Mouse (Mus musculus): ENCODE measurements at regions not wholly inside any gene's neighbourhood (a gene's known extent, or its start where the extent isn't known, plus 50 kb on each side); places are given as distances from the start of the nearest gene placed in this dataset.

GRCm38 (mm10) chr19:25906721-25907120 lies 234.5 kb downstream of the Dmrt2 start:
- DNase-seq (ENCODE audit: low read depth, low spot score), result no peak

GRCm38 (mm10) chr19:25922052-25922451 lies 249.8 kb downstream of the Dmrt2 start:
- Histone ChIP-seq H3K9ac (ENCODE audit: control insufficient read depth, low read depth, low read length, poor library complexity, severe bottlenecking) (no peak overlapping the region), H3K9me3 (replicated peaks; ENCODE audit: insufficient read depth, low read length) (no peaks in the 10 kb centered on the region), H3K79me2 (ENCODE audit: control insufficient read depth, insufficient read depth, low read length, poor library complexity) (no peaks in the 10 kb centered on the region), H3K27ac (ENCODE audit: control insufficient read depth, low read depth, low read length) (no peak overlapping the region), H3K4me1 (ENCODE audit: control insufficient read depth in 1 of 2, insufficient read depth in 2 of 2, low read length in 2 of 2) (no peaks in the 10 kb centered on the region), H3K36me3 (ENCODE audit: control insufficient read depth in 1 of 2, insufficient read depth in 2 of 2, low read length in 2 of 2) (no peaks in the 10 kb centered on the region), H3K4me3 (ENCODE audit: control insufficient read depth in 1 of 2, insufficient read depth in 1 of 2, low read depth in 2 of 2, low read length in 2 of 2) (no peak overlapping the region), H3K27me3 (ENCODE audit: control insufficient read depth in 1 of 2, insufficient read depth in 2 of 2, low read length in 2 of 2) (no peaks in the 10 kb centered on the region)
- no peak for DNase-seq (ENCODE audit: low read depth, low spot score)
- no peak for TF ChIP-seq NELFE (IDR thresholded peaks at IDR 0.05; ENCODE audit: low read depth, low read length)
- TF ChIP-seq MAX (IDR thresholded peaks at IDR 0.05; ENCODE audit: low read length), result no peak
- TF ChIP-seq ELF1 (IDR thresholded peaks at IDR 0.05; ENCODE audit: low read depth, low read length), result no peak
- no peak for TF ChIP-seq MYC (IDR thresholded peaks at IDR 0.05; ENCODE audit: low read depth, low read length)
- TF ChIP-seq MAZ (IDR thresholded peaks at IDR 0.05; ENCODE audit: low read depth, low read length), result no peak
- TF ChIP-seq EP300 (IDR thresholded peaks at IDR 0.05; ENCODE audit: low read depth in 1 of 2, low read length in 2 of 2), result no peak
- TF ChIP-seq POLR2AphosphoS2 (IDR thresholded peaks at IDR 0.05; ENCODE audit: low read length), result no peak
- no peak for TF ChIP-seq MAFK (IDR thresholded peaks at IDR 0.05; ENCODE audit: borderline replicate concordance, low read depth, low read length)
- no peak for TF ChIP-seq MXI1 (IDR thresholded peaks at IDR 0.05; ENCODE audit: low read depth, low read length)
- no peak for TF ChIP-seq MYB (IDR thresholded peaks at IDR 0.05; ENCODE audit: low read depth, low read length)
- no peak for TF ChIP-seq BHLHE40 (IDR thresholded peaks at IDR 0.05; ENCODE audit: borderline replicate concordance, low read depth, low read length)

More at GRCm38 (mm10) chr19:25906721-25907120, 234.5 kb downstream of the Dmrt2 start:
- H3K4me3 ChIP-seq (ENCODE audit: control insufficient read depth in 1 of 2, insufficient read depth in 1 of 2, low read depth in 2 of 2, low read length in 2 of 2), result no peak overlapping the region
- no peaks in the 10 kb centered on the region for H3K79me2 ChIP-seq (ENCODE audit: control insufficient read depth, insufficient read depth, low read length, poor library complexity)
- H3K36me3 ChIP-seq (ENCODE audit: control insufficient read depth in 1 of 2, insufficient read depth in 2 of 2, low read length in 2 of 2), result no peaks in the 10 kb centered on the region
- H3K27ac ChIP-seq (ENCODE audit: control insufficient read depth, low read depth, low read length), result no peak overlapping the region
- TF ChIP-seq TAL1 (IDR thresholded peaks at IDR 0.05; ENCODE audit: low read length) (no peak), NRF1 (IDR thresholded peaks at IDR 0.05; ENCODE audit: insufficient read depth, low read depth, low read length, poor library complexity, severe bottlenecking) (no peak), POLR2AphosphoS5 (IDR thresholded peaks at IDR 0.05; ENCODE audit: borderline replicate concordance, low read depth, low read length) (no peak)
- no peaks in the 10 kb centered on the region for H3K9me3 ChIP-seq (replicated peaks; ENCODE audit: insufficient read depth, low read length)
- H3K4me1 ChIP-seq (ENCODE audit: control insufficient read depth in 1 of 2, insufficient read depth in 2 of 2, low read length in 2 of 2), result no peaks in the 10 kb centered on the region
- H3K27me3 ChIP-seq (ENCODE audit: control insufficient read depth in 1 of 2, insufficient read depth in 2 of 2, low read length in 2 of 2), result no peaks in the 10 kb centered on the region
- no peak overlapping the region for H3K9ac ChIP-seq (ENCODE audit: control insufficient read depth, low read depth, low read length, poor library complexity, severe bottlenecking)

DNA sequence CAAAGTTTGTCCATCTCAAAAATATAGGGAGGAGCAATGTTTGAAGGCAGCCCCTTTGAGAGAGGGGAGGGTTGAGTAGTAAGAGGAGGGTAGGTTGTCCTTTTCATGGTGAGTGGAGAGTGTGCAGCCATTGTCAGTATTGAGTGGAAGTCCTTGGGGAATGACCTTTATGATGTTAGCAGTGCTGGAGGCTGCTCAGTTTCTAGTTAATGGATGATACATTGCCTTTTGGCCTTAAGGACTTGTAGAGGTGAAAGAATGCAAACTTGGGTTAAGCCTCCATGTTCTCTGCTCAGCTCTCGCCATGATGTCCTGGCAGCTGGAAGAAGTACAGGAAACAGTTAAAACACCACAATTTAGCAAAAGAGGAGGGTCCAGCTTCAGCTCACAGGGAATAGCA lies 250.6 kb downstream of the Dmrt2 start:
- Histone ChIP-seq H3K79me2 (ENCODE audit: control insufficient read depth, insufficient read depth, low read length, poor library complexity) (no peaks in the 10 kb centered on the region), H3K36me3 (ENCODE audit: control insufficient read depth in 1 of 2, insufficient read depth in 2 of 2, low read length in 2 of 2) (no peaks in the 10 kb centered on the region), H3K9me3 (replicated peaks; ENCODE audit: insufficient read depth, low read length) (no peaks in the 10 kb centered on the region), H3K4me1 (ENCODE audit: control insufficient read depth in 1 of 2, insufficient read depth in 2 of 2, low read length in 2 of 2) (no peaks in the 10 kb centered on the region), H3K9ac (ENCODE audit: control insufficient read depth, low read depth, low read length, poor library complexity, severe bottlenecking) (no peak overlapping the region), H3K27ac (ENCODE audit: control insufficient read depth, low read depth, low read length) (no peak overlapping the region), H3K4me3 (ENCODE audit: control insufficient read depth in 1 of 2, insufficient read depth in 1 of 2, low read depth in 2 of 2, low read length in 2 of 2) (no peak overlapping the region), H3K27me3 (ENCODE audit: control insufficient read depth in 1 of 2, insufficient read depth in 2 of 2, low read length in 2 of 2) (no peaks in the 10 kb centered on the region)
- DNase-seq (ENCODE audit: low read depth, low spot score), result no peak
- TF ChIP-seq SMC3 (IDR thresholded peaks at IDR 0.05; ENCODE audit: low read depth, low read length), result no peak
- no peak for TF ChIP-seq MAFK (IDR thresholded peaks at IDR 0.05; ENCODE audit: borderline replicate concordance, low read depth, low read length)
- no peak for TF ChIP-seq POLR2A (IDR thresholded peaks at IDR 0.05; ENCODE audit: control insufficient read depth in 1 of 2, insufficient read depth in 1 of 2, low read depth in 1 of 2, low read length in 2 of 2, poor library complexity in 1 of 2)
- TF ChIP-seq MEF2A (IDR thresholded peaks at IDR 0.05; ENCODE audit: extremely low read depth, insufficient replicate concordance, low read depth, low read length, poor library complexity, severe bottlenecking), result no peak
- TF ChIP-seq SIN3A (IDR thresholded peaks at IDR 0.05; ENCODE audit: low read length), result no peak
